ENCODE assay signal across 9 mouse cellular contexts in genomic region chr5:139449926-139450325, GRCm38 (mm10). TPM values are rescaled to one million over a fixed set of nuclear protein-coding genes. Genes with fewer than 3 reads are reported as not detected.
DNase-seq lines count a peak whose midpoint lies in the region; ATAC-seq and TF ChIP-seq lines count a peak whose summit lies in the region.
"Had no signal": no experiment of that assay in that cellular context is flagged by ENCODE, and none has a peak within 500 bp of the region (broad histone marks: within the 10 kb centered on the region; RNA-seq: fewer than 3 reads in every experiment).

No protein-coding gene starts in this region.

- peak overlapping the region; percentile 61 for H3K27ac ChIP-seq in liver, embryonic 11.5 days (ENCODE audit: low read depth, low read length)
- H3K27ac ChIP-seq in hindbrain, embryonic 11.5 days (ENCODE audit: low read depth, low read length) = peak overlapping the region; percentile 77
- 0 out of 2 replicates have a peak overlapping the region, but pooled peaks have one; percentile 28 for H3K27ac ChIP-seq in midbrain, embryonic 16.5 days (ENCODE audit: low read length)
- H3K27ac ChIP-seq: limb, embryonic 15.5 days had no signal

- 46% methylated on average over 4 of the region's 4 CpGs for WGBS in liver, embryonic 11.5 days
- WGBS in hindbrain, embryonic 11.5 days = 25% methylated on average over 4 of the region's 4 CpGs
- WGBS in midbrain, embryonic 16.5 days = 24% methylated on average over 4 of the region's 4 CpGs

- no peak for TF ChIP-seq CTCF in brain, embryonic 14.5 days (IDR thresholded peaks at IDR 0.05; ENCODE audit: borderline replicate concordance, extremely low read depth, insufficient read depth, insufficient read length)

- no peak overlapping the region for H3K9ac ChIP-seq in liver, embryonic 11.5 days (ENCODE audit: low read depth, low read length)
- no peak overlapping the region for H3K9ac ChIP-seq in hindbrain, embryonic 11.5 days (ENCODE audit: low read depth, low read length)
- peak overlapping the region; percentile 25; the same call in 1 of the 2 replicates for H3K9ac ChIP-seq in midbrain, embryonic 16.5 days (ENCODE audit: low read depth, low read length)
- H3K9ac ChIP-seq: limb, embryonic 15.5 days had no signal

- peaks cover 14% of the 10 kb centered on the region for H3K4me1 ChIP-seq in liver, embryonic 11.5 days (replicated peaks; ENCODE audit: control insufficient read depth, insufficient read depth, low read length)
- H3K4me1 ChIP-seq in hindbrain, embryonic 11.5 days (replicated peaks; ENCODE audit: control insufficient read depth, insufficient read depth, low read length) = no peaks in the 10 kb centered on the region
- peaks cover 3% of the 10 kb centered on the region; the same call in 1 of the 2 replicates for H3K4me1 ChIP-seq in midbrain, embryonic 16.5 days (ENCODE audit: control insufficient read depth, insufficient read depth, low read length)

- H3K27me3 ChIP-seq in liver, embryonic 11.5 days (replicated peaks; ENCODE audit: control insufficient read depth, insufficient read depth, low read length) = no peaks in the 10 kb centered on the region
- H3K27me3 ChIP-seq in hindbrain, embryonic 11.5 days (ENCODE audit: control insufficient read depth, insufficient read depth, low read length) = no peaks in the 10 kb centered on the region
- H3K27me3 ChIP-seq in midbrain, embryonic 16.5 days (ENCODE audit: control insufficient read depth, insufficient read depth, low read depth, low read length) = no peaks in the 10 kb centered on the region
- H3K27me3 ChIP-seq: limb, embryonic 15.5 days had no signal

- no peak overlapping the region for H3K4me3 ChIP-seq in liver, embryonic 11.5 days (ENCODE audit: low read depth, low read length)
- no peak overlapping the region for H3K4me3 ChIP-seq in hindbrain, embryonic 11.5 days (ENCODE audit: low read depth, low read length)
- no peak overlapping the region for H3K4me3 ChIP-seq in midbrain, embryonic 16.5 days (ENCODE audit: low read depth, low read length)
- H3K4me3 ChIP-seq: erythroblast, embryonic 14.5 days; limb, embryonic 15.5 days had no signal

- peaks cover 3% of the 10 kb centered on the region; the same call in 1 of the 2 replicates for H3K36me3 ChIP-seq in liver, embryonic 11.5 days (ENCODE audit: control insufficient read depth, insufficient read depth, low read length)
- no peaks in the 10 kb centered on the region for H3K36me3 ChIP-seq in hindbrain, embryonic 11.5 days (ENCODE audit: control insufficient read depth, insufficient read depth, low read length)
- no peaks in the 10 kb centered on the region for H3K36me3 ChIP-seq in midbrain, embryonic 16.5 days (ENCODE audit: control insufficient read depth, insufficient read depth, low read length)

- TF ChIP-seq POLR2A in brain, embryonic 14.5 days (IDR thresholded peaks at IDR 0.05; ENCODE audit: borderline replicate concordance, extremely low read depth, insufficient read depth, insufficient read length, poor library complexity, severe bottlenecking) = no peak

- no peak for DNase-seq in liver, embryonic 11.5 days (ENCODE audit: low spot score)
- DNase-seq in liver = no peak
- peak; percentile 38 for DNase-seq in brain, embryonic 14.5 days (ENCODE audit: low read depth)
- peak; percentile 44 for DNase-seq in hindbrain, embryonic 11.5 days (ENCODE audit: low spot score)
- DNase-seq in adrenal gland, adult 8-10 months = no peak
- DNase-seq in heart, adult 18-20 months = no peak

- H3K9me3 ChIP-seq in liver, embryonic 11.5 days (ENCODE audit: control insufficient read depth, low read length) = no peaks in the 10 kb centered on the region
- no peaks in the 10 kb centered on the region for H3K9me3 ChIP-seq in hindbrain, embryonic 11.5 days (ENCODE audit: control insufficient read depth, low read length)
- H3K9me3 ChIP-seq in midbrain, embryonic 16.5 days (replicated peaks; ENCODE audit: control insufficient read depth, low read length, poor library complexity, severe bottlenecking) = no peaks in the 10 kb centered on the region
- H3K9me3 ChIP-seq: limb, embryonic 15.5 days had no signal

- H3K4me2 ChIP-seq in liver, embryonic 11.5 days = no peak overlapping the region
- no peak overlapping the region for H3K4me2 ChIP-seq in hindbrain, embryonic 11.5 days (replicated peaks; ENCODE audit: low read depth, low read length)
- no peak overlapping the region for H3K4me2 ChIP-seq in midbrain, embryonic 16.5 days (ENCODE audit: low read length)
- H3K4me2 ChIP-seq: limb, embryonic 15.5 days had no signal

- no peak for ATAC-seq in liver, embryonic 11.5 days (replicated peaks; ENCODE audit: low FRiP score)
- ATAC-seq in hindbrain, embryonic 11.5 days (ENCODE audit: low FRiP score) = peak; percentile 84
- 0 out of 2 replicates have a peak, but pooled peaks have one; percentile 45 for ATAC-seq in midbrain, embryonic 16.5 days

RNA-seq across cellular contexts. Expression of gene 3110082I17Rik, which starts 10.4 kb away (rescaled TPM):
- 49.4 and 52.0 TPM in 2 replicates for polyA plus RNA-seq in liver, embryonic 11.5 days (2014; fragmentation: Nextera tagmentation; extraction: Ambion mirVana)
- 12.3 and 13.4 TPM in 2 replicates for polyA plus RNA-seq in brain, embryonic 14.5 days (2012; rRNA removed)
- polyA plus RNA-seq in hindbrain, embryonic 11.5 days (2014; fragmentation: Nextera tagmentation; extraction: Ambion mirVana) = 29.2 and 31.2 TPM in 2 replicates
- polyA plus RNA-seq in midbrain, embryonic 16.5 days (2015; fragmentation: Nextera tagmentation; extraction: Ambion mirVana) = 16.8 and 17.7 TPM in 2 replicates
- total RNA-seq in adrenal gland, adult 8-10 months (2022) = 10 to 100 TPM in 3 of 4 experiments, 1 to 10 TPM in 1; 7.3 to 20.6 (median 14.4) TPM
- 1 to 10 TPM; 5.6 TPM for total RNA-seq in heart, adult 18-20 months (2021)

RNA-seq across cellular contexts. Expression of gene Gper1, which starts 27.0 kb away (rescaled TPM):
- polyA plus RNA-seq in liver, embryonic 11.5 days (2014; fragmentation: Nextera tagmentation; extraction: Ambion mirVana) = 0.38 and 0.58 TPM in 2 replicates
- 6.5 and 6.8 TPM in 2 replicates for polyA plus RNA-seq in brain, embryonic 14.5 days (2012; rRNA removed)
- 2.0 and 2.4 TPM in 2 replicates for polyA plus RNA-seq in hindbrain, embryonic 11.5 days (2014; fragmentation: Nextera tagmentation; extraction: Ambion mirVana)
- polyA plus RNA-seq in midbrain, embryonic 16.5 days (2015; fragmentation: Nextera tagmentation; extraction: Ambion mirVana) = 9.4 TPM in 2 replicates
- 1 to 10 TPM; 3.9 to 7.8 (median 6.3) TPM for total RNA-seq in adrenal gland, adult 8-10 months (2022)
- 1 to 10 TPM; 1.1 to 1.3 TPM for total RNA-seq in heart, adult 18-20 months (2021)
- polyA plus RNA-seq: erythroblast, embryonic 14.5 days had no signal

RNA-seq across cellular contexts. Expression of gene Zfand2a, which starts 34.4 kb away (rescaled TPM):
- 4.6 and 5.7 TPM in 2 replicates for polyA plus RNA-seq in liver, embryonic 11.5 days (2014; fragmentation: Nextera tagmentation; extraction: Ambion mirVana)
- 21.2 and 28.0 TPM in 2 replicates for polyA plus RNA-seq in brain, embryonic 14.5 days (2012; rRNA removed)
- polyA plus RNA-seq in hindbrain, embryonic 11.5 days (2014; fragmentation: Nextera tagmentation; extraction: Ambion mirVana) = 6.7 and 8.4 TPM in 2 replicates
- polyA plus RNA-seq in midbrain, embryonic 16.5 days (2015; fragmentation: Nextera tagmentation; extraction: Ambion mirVana) = 24.0 and 28.1 TPM in 2 replicates
- total RNA-seq in adrenal gland, adult 8-10 months (2022) = 10 to 100 TPM; 35.1 to 37.0 (median 36.2) TPM
- 10 to 100 TPM; 15.8 to 20.1 TPM for total RNA-seq in heart, adult 18-20 months (2021)

RNA-seq across cellular contexts. Expression of gene C130050O18Rik, which starts 44.8 kb away (rescaled TPM):
- polyA plus RNA-seq in liver, embryonic 11.5 days (2014; fragmentation: Nextera tagmentation; extraction: Ambion mirVana) = 1.5 and 1.6 TPM in 2 replicates
- polyA plus RNA-seq in brain, embryonic 14.5 days (2012; rRNA removed) = 0.20 and 0.33 TPM in 2 replicates
- 0.11 and 0.32 TPM in 2 replicates for polyA plus RNA-seq in hindbrain, embryonic 11.5 days (2014; fragmentation: Nextera tagmentation; extraction: Ambion mirVana)
- 0.14 and 0.39 TPM in 2 replicates for polyA plus RNA-seq in midbrain, embryonic 16.5 days (2015; fragmentation: Nextera tagmentation; extraction: Ambion mirVana)
- 1 to 10 TPM in 3 of 4 experiments, under 1 TPM in 1; 0.94 to 1.4 (median 1.2) TPM for total RNA-seq in adrenal gland, adult 8-10 months (2022)
- total RNA-seq in heart, adult 18-20 months (2021) = under 1 TPM; 0.47 to 0.69 TPM
- polyA plus RNA-seq: erythroblast, embryonic 14.5 days had no signal

Comparison
In these comparisons a context has a peak if more than half of its experiments do, and no peak if none do; other contexts are left out.
1. DNase-seq: peak in brain, embryonic 14.5 days (single experiment) and hindbrain, embryonic 11.5 days (single experiment); none in liver, embryonic 11.5 days (single experiment), liver (single experiment), adrenal gland, adult 8-10 months (single experiment) and heart, adult 18-20 months (0 of 2).
2. Peak in every context shown above with its lines, with median percentiles within 50 percentile points of each other: H3K27ac ChIP-seq.